Mouse (Mus musculus): ENCODE measurements around the gene Col11a2.
A peak's percentile ranks its signal among the peaks of the same experiment; 100 is the strongest.

- TF ChIP-seq CTCF (IDR thresholded peaks at IDR 0.05; ENCODE audit: control insufficient read depth, insufficient read depth, low read length) (no peak), POLR2A (IDR thresholded peaks at IDR 0.05; ENCODE audit: borderline replicate concordance, control insufficient read depth, low read depth, low read length) (0 out of 2 replicates have a peak, but pooled peaks have one; percentile 28)
Observed at GRCm38 (mm10) chr17:34026917-34027655, 12.2 kb upstream of the Col11a2 start.

All from bone marrow, adult 2 months (tissue).